Mouse (Mus musculus): ENCODE results near the gene Notum. TPM values are rescaled to one million over a fixed set of nuclear protein-coding genes. Genes with fewer than 3 reads are reported as not detected.

Notum gene
- polyA plus RNA-seq, 1 experiment from 2014 or later: 8.8 TPM

- H3K4me1 ChIP-seq (replicated peaks): peaks cover 28% of the 10 kb centered on the region
- 11% methylated on average over 58 of the region's 58 CpGs for WGBS
These were observed 27.2 kb downstream of the Notum start, which contains the start of gene Mafg for GRCm38 (mm10) chr11:120633520-120634343. Mafg (minus strand) TSS chr11:120633600.

DNA sequence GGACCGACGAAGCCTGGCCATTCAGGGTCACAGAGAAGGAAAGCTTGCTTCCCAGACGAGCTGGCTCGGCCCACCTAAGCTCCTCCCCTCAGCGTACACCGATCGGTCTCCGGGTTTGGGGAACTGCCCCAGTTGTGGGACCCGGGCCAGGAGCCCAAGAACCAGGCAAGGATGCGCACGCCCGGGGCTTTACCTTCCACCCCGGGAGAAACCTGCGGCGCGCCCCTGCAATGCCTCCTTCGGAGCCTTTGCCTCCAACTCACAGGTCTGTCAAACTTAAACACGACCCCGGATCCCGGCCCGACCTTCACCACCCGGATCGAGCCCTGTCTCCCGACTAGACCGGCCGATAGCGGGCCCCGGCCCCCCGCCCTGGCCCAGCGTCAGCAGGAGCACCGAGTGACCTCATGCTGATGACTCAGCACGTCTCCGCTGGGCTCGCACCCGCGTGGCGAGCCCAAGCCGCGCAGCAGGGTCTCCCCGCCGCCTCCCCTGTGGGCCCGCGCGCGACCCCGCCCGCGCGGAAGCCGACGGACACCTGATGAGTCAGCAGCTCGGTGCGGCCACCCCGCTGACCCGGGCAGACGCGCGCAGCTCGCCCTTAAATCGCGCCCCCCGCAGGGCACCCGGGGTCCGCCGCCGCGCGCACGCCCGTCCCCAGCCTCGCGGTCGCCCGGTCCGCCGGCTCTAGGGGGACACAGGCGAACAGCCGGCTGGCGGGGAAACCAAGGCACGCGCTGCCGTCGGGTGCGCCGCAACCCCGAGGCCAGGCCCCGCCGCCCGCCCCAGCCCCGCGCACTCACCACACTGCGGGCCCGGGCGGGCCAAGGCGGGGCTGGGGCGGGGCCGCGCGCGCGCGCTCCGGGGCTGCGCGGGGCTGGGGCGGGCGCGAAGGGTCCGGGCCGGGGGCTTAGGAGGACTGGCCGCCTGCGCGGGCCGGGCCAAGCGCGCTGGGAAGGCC, 28.1 kb downstream of the Notum start:
- H3K9ac ChIP-seq (replicated peaks): peak overlapping the region; percentile 88
- peaks cover 16% of the 10 kb centered on the region for H3K36me3 ChIP-seq
- peak; percentile 78 for ATAC-seq (ENCODE audit: insufficient number of reproducible peaks, insufficient read depth, low FRiP score, low TSS enrichment, low read depth)
- no peaks in the 10 kb centered on the region for H3K27me3 ChIP-seq
- WGBS: 1% methylated on average over 114 of the region's 116 CpGs
- H3K4me1 ChIP-seq (replicated peaks): peaks cover 28% of the 10 kb centered on the region
- no peaks in the 10 kb centered on the region for H3K9me3 ChIP-seq
- peak overlapping the region; percentile 97 for H3K4me3 ChIP-seq (replicated peaks)
- peak overlapping the region; percentile 92 for H3K4me2 ChIP-seq
- H3K27ac ChIP-seq: peak overlapping the region; percentile 87

More at GRCm38 (mm10) chr11:120633520-120634343, 27.2 kb downstream of the Notum start, which contains the start of gene Mafg:
- H3K4me3 ChIP-seq (replicated peaks): peak within 1 kb of the TSS; percentile 97
- ATAC-seq (ENCODE audit: insufficient number of reproducible peaks, insufficient read depth, low FRiP score, low TSS enrichment, low read depth): peak; percentile 86
- peak within 1 kb of the TSS; percentile 88 for H3K9ac ChIP-seq (replicated peaks)
- no peaks in the 10 kb centered on the region for H3K27me3 ChIP-seq
- peak within 1 kb of the TSS; percentile 92 for H3K4me2 ChIP-seq
- H3K27ac ChIP-seq: peak within 1 kb of the TSS; percentile 87
- H3K36me3 ChIP-seq: peaks cover 12% of the 10 kb centered on the region
- H3K9me3 ChIP-seq: no peaks in the 10 kb centered on the region

DNA sequence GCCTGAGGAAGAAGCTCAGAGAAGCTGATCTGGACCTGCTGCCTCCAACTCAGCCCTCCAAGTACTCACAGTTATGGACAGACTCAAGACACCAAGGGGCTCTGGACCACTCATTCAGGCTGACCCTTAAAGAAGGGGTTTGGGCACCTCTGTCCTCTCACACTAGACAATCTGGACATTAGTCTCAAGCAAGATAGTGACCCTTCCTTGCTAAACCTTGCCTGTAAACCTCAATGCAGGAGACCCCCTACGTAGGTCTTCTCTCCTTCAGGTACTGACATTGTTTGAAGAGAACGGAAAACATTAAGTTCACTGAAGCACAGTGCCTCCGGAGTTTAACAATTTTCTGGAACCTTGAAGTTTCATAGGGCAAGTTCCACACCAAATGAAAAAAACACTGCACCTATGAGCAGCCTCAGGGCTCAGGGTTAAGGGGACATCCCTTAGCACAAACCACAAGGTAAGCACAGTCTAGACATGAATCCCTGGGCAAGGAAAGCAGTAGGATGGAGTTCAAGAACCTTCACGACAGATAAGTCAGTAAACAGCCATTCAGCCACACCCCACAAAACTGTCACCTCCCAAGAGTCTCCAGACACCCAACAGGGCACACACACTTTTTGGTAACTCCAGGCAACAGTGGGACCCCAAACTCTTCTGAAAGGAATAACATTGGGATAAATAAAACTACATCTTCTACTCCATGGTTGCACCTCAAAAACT, 29.1 kb downstream of the Notum start:
- Histone ChIP-seq H3K9ac (replicated peaks) (peak overlapping the region; percentile 88), H3K27me3 (no peaks in the 10 kb centered on the region), H3K27ac (peak overlapping the region; percentile 87), H3K4me3 (replicated peaks) (peak overlapping the region; percentile 97), H3K36me3 (peaks cover 25% of the 10 kb centered on the region), H3K4me2 (peak overlapping the region; percentile 92), H3K4me1 (replicated peaks) (peaks cover 28% of the 10 kb centered on the region), H3K9me3 (no peaks in the 10 kb centered on the region)
- WGBS: 56% methylated on average over 4 of the region's 4 CpGs
- ATAC-seq (ENCODE audit: insufficient number of reproducible peaks, insufficient read depth, low FRiP score, low TSS enrichment, low read depth): no peak

GRCm38 (mm10) chr11:120630881-120631725, 29.9 kb downstream of the Notum start:
- peak overlapping the region; percentile 92 for H3K4me2 ChIP-seq
- H3K4me1 ChIP-seq (replicated peaks): peaks cover 28% of the 10 kb centered on the region
- H3K27me3 ChIP-seq: no peaks in the 10 kb centered on the region
- peak overlapping the region; percentile 48; the same call in 1 of the 2 replicates for H3K9ac ChIP-seq (replicated peaks)
- H3K9me3 ChIP-seq: no peaks in the 10 kb centered on the region
- peaks cover 31% of the 10 kb centered on the region for H3K36me3 ChIP-seq
- WGBS: 48% methylated on average over 7 of the region's 7 CpGs
- no peak for ATAC-seq (ENCODE audit: insufficient number of reproducible peaks, insufficient read depth, low FRiP score, low TSS enrichment, low read depth)
- 0 out of 2 replicates have a peak overlapping the region, but pooled peaks have one; percentile 87 for H3K27ac ChIP-seq
- H3K4me3 ChIP-seq (replicated peaks): peak overlapping the region; percentile 97; the same call in 1 of the 2 replicates

DNA sequence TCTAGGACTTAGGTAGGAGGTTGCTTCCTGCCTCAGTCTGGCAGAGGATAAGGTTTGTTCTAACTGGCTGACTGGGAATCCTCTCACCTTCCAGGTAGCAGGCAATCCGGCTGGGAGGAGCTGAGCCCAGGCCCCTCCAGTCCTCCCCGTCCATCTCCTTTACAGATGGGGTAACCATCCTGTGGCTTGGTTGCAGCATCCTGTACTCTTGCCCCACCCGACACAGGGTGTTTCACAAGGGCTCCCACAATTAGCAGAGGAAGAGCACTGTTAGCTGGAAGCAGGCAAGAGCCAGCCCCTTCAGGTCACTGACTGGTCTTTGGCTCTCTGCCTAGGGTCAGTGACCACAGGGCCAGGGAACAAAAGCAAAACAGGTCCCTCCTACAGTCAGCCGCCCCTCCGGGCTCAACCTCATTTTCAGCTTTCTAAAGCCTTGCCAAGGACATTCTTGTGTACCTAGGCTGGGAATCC, 30.5 kb downstream of the Notum start:
- 66% methylated on average over 5 of the region's 5 CpGs for WGBS
- no peak overlapping the region for H3K4me3 ChIP-seq (replicated peaks)
- H3K27me3 ChIP-seq: no peaks in the 10 kb centered on the region
- peak overlapping the region; percentile 6; the same call in 1 of the 2 replicates for H3K4me2 ChIP-seq
- peak overlapping the region; percentile 48; the same call in 1 of the 2 replicates for H3K9ac ChIP-seq (replicated peaks)
- peaks cover 34% of the 10 kb centered on the region for H3K36me3 ChIP-seq
- H3K4me1 ChIP-seq (replicated peaks): peaks cover 30% of the 10 kb centered on the region
- no peak overlapping the region; the same call in 1 of the 2 replicates for H3K27ac ChIP-seq
- H3K9me3 ChIP-seq: no peaks in the 10 kb centered on the region
- no peak for ATAC-seq (ENCODE audit: insufficient number of reproducible peaks, insufficient read depth, low FRiP score, low TSS enrichment, low read depth)

GRCm38 (mm10) chr11:120629911-120630310, 31.1 kb downstream of the Notum start:
- 54% methylated on average over 7 of the region's 7 CpGs for WGBS
- no peak for ATAC-seq (ENCODE audit: insufficient number of reproducible peaks, insufficient read depth, low FRiP score, low TSS enrichment, low read depth)
- H3K4me3 ChIP-seq (replicated peaks): no peak overlapping the region
- H3K9ac ChIP-seq (replicated peaks): peak overlapping the region; percentile 48; the same call in 1 of the 2 replicates
- H3K4me2 ChIP-seq: peak overlapping the region; percentile 6; the same call in 1 of the 2 replicates
- peaks cover 34% of the 10 kb centered on the region for H3K4me1 ChIP-seq (replicated peaks)
- peak overlapping the region; percentile 23; the same call in 1 of the 2 replicates for H3K27ac ChIP-seq
- no peaks in the 10 kb centered on the region for H3K27me3 ChIP-seq
- peaks cover 34% of the 10 kb centered on the region for H3K36me3 ChIP-seq
- no peaks in the 10 kb centered on the region for H3K9me3 ChIP-seq

GRCm38 (mm10) chr11:120629341-120629730, 31.6 kb downstream of the Notum start:
- Histone ChIP-seq H3K4me1 (replicated peaks) (peaks cover 34% of the 10 kb centered on the region), H3K36me3 (peaks cover 34% of the 10 kb centered on the region), H3K9ac (replicated peaks) (0 out of 2 replicates have a peak overlapping the region, but pooled peaks have one; percentile 48), H3K4me2 (peak overlapping the region; percentile 21; the same call in 1 of the 2 replicates), H3K27ac (0 out of 2 replicates have a peak overlapping the region, but pooled peaks have one; percentile 23), H3K27me3 (no peaks in the 10 kb centered on the region), H3K4me3 (replicated peaks) (no peak overlapping the region), H3K9me3 (no peaks in the 10 kb centered on the region)
- WGBS: 82% methylated on average over 23 of the region's 23 CpGs
- no peak for ATAC-seq (ENCODE audit: insufficient number of reproducible peaks, insufficient read depth, low FRiP score, low TSS enrichment, low read depth)

DNA sequence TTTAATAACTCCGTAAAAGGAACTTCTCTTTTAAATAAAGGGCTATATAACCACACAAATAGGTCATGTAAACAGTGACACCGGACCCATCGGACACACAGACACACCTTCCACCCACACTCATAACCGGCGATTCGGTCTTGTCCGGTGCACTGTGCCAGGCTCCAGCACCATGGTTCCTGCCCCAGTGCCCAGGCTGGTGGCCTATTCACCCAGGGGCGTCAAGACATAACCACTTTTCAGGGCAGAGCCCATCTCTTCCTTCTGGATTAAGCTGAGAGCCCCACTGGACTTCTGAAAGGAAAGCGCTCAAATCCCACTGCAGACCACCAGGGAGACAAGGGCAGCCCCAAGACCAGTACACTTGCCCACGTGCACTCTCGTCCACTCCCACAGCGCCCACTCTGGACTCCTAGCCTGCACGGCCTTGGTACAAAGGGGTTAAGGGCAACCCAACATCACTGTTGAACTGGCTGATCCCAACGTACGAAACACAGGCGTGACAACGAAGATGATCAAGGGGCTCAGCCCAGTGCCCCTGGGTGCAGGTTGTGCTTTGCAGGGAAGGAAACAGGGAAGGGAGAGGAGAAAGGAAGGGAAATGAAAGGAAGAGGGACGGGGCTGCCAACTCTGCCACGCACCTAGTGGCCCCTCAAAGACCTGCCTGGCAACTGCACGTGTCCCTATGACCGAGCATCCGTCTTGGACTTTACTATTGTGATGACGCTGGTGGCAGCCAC, 32.2 kb downstream of the Notum start:
- H3K36me3 ChIP-seq: peaks cover 34% of the 10 kb centered on the region
- H3K27me3 ChIP-seq: no peaks in the 10 kb centered on the region
- 0 out of 2 replicates have a peak overlapping the region, but pooled peaks have one; percentile 21 for H3K4me2 ChIP-seq
- H3K27ac ChIP-seq: no peak overlapping the region
- H3K4me3 ChIP-seq (replicated peaks): no peak overlapping the region
- H3K4me1 ChIP-seq (replicated peaks): peaks cover 39% of the 10 kb centered on the region
- WGBS: 94% methylated on average over 23 of the region's 23 CpGs
- no peak for ATAC-seq (ENCODE audit: insufficient number of reproducible peaks, insufficient read depth, low FRiP score, low TSS enrichment, low read depth)
- no peak overlapping the region for H3K9ac ChIP-seq (replicated peaks)
- no peaks in the 10 kb centered on the region for H3K9me3 ChIP-seq

Measured in limb, embryonic 12.5 days (tissue).